Mouse (Mus musculus) ES-E14 (cell line): Measurements from ENCODE around the gene Higd1a. TPM values are rescaled to one million over a fixed set of nuclear protein-coding genes. Genes with fewer than 3 reads are reported as not detected.

Experiments used
- DNase-seq: peaks from one replicate; pipeline ENCODE4 v3.0.0-alpha.2; 2013; ENCODE audit warnings: low read depth, low spot score
- H3K27ac ChIP-seq: 2 replicates; pipeline ENCODE4 v1.5.1; 2012; ENCODE audit warnings: low read depth, mild to moderate bottlenecking, low read length, moderate library complexity, mixed read lengths; ENCODE audit not compliant: poor library complexity, insufficient read depth, severe bottlenecking
- H3K36me3 ChIP-seq: 2 replicates; pipeline ENCODE4 v1.6.1; 2012; ENCODE audit warnings: mild to moderate bottlenecking, low read length, moderate library complexity, mixed read lengths; ENCODE audit not compliant: control insufficient read depth, poor library complexity, insufficient read depth, severe bottlenecking
- H3K4me1 ChIP-seq, 2 experiments: fragments of 150-350 bp in 1 of 2; sonication (generic) in 1 of 2; 2 replicates each; pipeline ENCODE4 v1.6.1; 2012; ENCODE audit warnings: low read length in 2 of 2, mild to moderate bottlenecking in 1 of 2, mixed read lengths in 1 of 2; ENCODE audit not compliant: control insufficient read depth in 2 of 2, insufficient read depth in 2 of 2, poor library complexity in 1 of 2
- H3K4me3 ChIP-seq, 2 experiments: fragments of 150-350 bp in 1 of 2; sonication (generic) in 1 of 2; 2 replicates each; pipeline ENCODE4 v1.5.1; 2012; ENCODE audit warnings: low read length in 2 of 2, low read depth in 1 of 2, mild to moderate bottlenecking in 1 of 2, mixed read lengths in 1 of 2; ENCODE audit not compliant: insufficient read depth in 1 of 2, poor library complexity in 1 of 2, severe bottlenecking in 1 of 2
- H3K9ac ChIP-seq: 2 replicates; pipeline ENCODE4 v1.6.1; 2012; ENCODE audit warnings: low read depth, mild to moderate bottlenecking, low read length, mixed read lengths; ENCODE audit not compliant: poor library complexity, insufficient read depth, severe bottlenecking
- H3K9me3 ChIP-seq: fragments of 150-350 bp; sonication (generic); 2 replicates; pipeline ENCODE4 v1.6.1; 2012; ENCODE audit warnings: low read depth, mild to moderate bottlenecking, low read length; ENCODE audit not compliant: control insufficient read depth, insufficient read depth
- CHD2 ChIP-seq: IDR thresholded peaks from 2 replicates; pipeline ENCODE4 v1.6.1; 2014; ENCODE audit warnings: mild to moderate bottlenecking, low read depth, low read length, inconsistent platforms
- HCFC1 ChIP-seq: IDR thresholded peaks from 2 replicates; pipeline ENCODE4 v1.6.1; 2012; ENCODE audit warnings: low read length, inconsistent platforms, borderline replicate concordance; ENCODE audit not compliant: insufficient read depth
- MAFK ChIP-seq: IDR thresholded peaks from 2 replicates; pipeline ENCODE4 v1.6.1; 2014; ENCODE audit warnings: mild to moderate bottlenecking, low read depth, low read length, inconsistent platforms; ENCODE audit not compliant: insufficient read depth
- ZC3H11A ChIP-seq: IDR thresholded peaks from 2 replicates; pipeline ENCODE4 v1.6.1; 2012; ENCODE audit warnings: low read depth, mild to moderate bottlenecking, inconsistent platforms, low read length, borderline replicate concordance
- ZNF384 ChIP-seq: IDR thresholded peaks from 2 replicates; pipeline ENCODE4 v1.6.1; 2012; ENCODE audit warnings: low read depth, low read length, inconsistent platforms
- in situ Hi-C, 2 experiments: fragments of 600-800 bp; cut with MboI; formaldehyde crosslinking; loops; one replicate each; pipeline ENCODE4 v1.15.1; 2025; ENCODE audit warnings: low sequenced_read_pairs in 2 of 2, inconsistent platforms in 1 of 2; ENCODE audit not compliant: unreplicated experiment in 2 of 2
- total RNA-seq: library from RNA; depleted of rRNA; stranded (reverse); fragments of 300-350 nt; gene quantifications from 2 replicates; pipeline ENCODE4 v1.2.3, GENCODE M21; 2012

Gene Higd1a
- total RNA-seq, 1 experiment: 81.2 TPM

- Histone ChIP-seq H3K9me3 (no peaks in the 10 kb centered on the region), H3K9ac (peak overlapping the region; percentile 89), H3K27ac (peak overlapping the region; percentile 46), H3K4me1 (peaks cover 2 to 4% of the 10 kb centered on the region in 2 experiments; a peak in 2 of 4 replicates), H3K36me3 (no peaks in the 10 kb centered on the region; the same call in 1 of the 2 replicates), H3K4me3 (peak overlapping the region; percentile 77 to 92)
- in situ Hi-C loops: no loop called here
- no peak for TF ChIP-seq HCFC1
- no peak for TF ChIP-seq CHD2
- TF ChIP-seq MAFK: no peak
- DNase-seq: no peak
Observed at GRCm38 (mm10) chr9:121856649-121857416, 1.3 kb downstream of the Higd1a start.

GRCm38 (mm10) chr9:121854246-121854645, 3.9 kb downstream of the Higd1a start:
- Histone ChIP-seq H3K27ac (no peak overlapping the region), H3K4me3 (no peak overlapping the region), H3K9ac (no peak overlapping the region), H3K36me3 (no peaks in the 10 kb centered on the region; the same call in none of the 2 replicates), H3K9me3 (no peaks in the 10 kb centered on the region), H3K4me1 (peaks cover 2 to 4% of the 10 kb centered on the region in 2 experiments; a peak in 2 of 4 replicates)
- DNase-seq: no peak
- in situ Hi-C loops: no loop called here
- TF ChIP-seq ZNF384: no peak
- TF ChIP-seq HCFC1: no peak
- TF ChIP-seq ZC3H11A: no peak
- TF ChIP-seq CHD2: no peak
- no peak for TF ChIP-seq MAFK

- Histone ChIP-seq H3K9ac (no peak overlapping the region), H3K4me1 (peaks cover 0 to 3% of the 10 kb centered on the region in 2 experiments; a peak in 1 of 4 replicates), H3K36me3 (peaks cover 6% of the 10 kb centered on the region), H3K27ac (no peak overlapping the region), H3K4me3 (no peak overlapping the region), H3K9me3 (no peaks in the 10 kb centered on the region)
- no peak for DNase-seq
- in situ Hi-C loops: no loop called here
- peak; percentile 62; the same call in 1 of the 2 replicates for TF ChIP-seq MAFK
- TF ChIP-seq CHD2: no peak
- TF ChIP-seq HCFC1: no peak
Observed at GRCm38 (mm10) chr9:121847842-121848241, 10.3 kb downstream of the Higd1a start.

GRCm38 (mm10) chr9:121847138-121847537, 11.0 kb downstream of the Higd1a start:
- Histone ChIP-seq H3K27ac (no peak overlapping the region), H3K9ac (no peak overlapping the region), H3K36me3 (peaks cover 6% of the 10 kb centered on the region), H3K9me3 (no peaks in the 10 kb centered on the region), H3K4me1 (peaks cover 0 to 3% of the 10 kb centered on the region in 2 experiments; a peak in 1 of 4 replicates), H3K4me3 (no peak overlapping the region)
- no peak for TF ChIP-seq ZNF384
- no peak for TF ChIP-seq ZC3H11A
- TF ChIP-seq CHD2: no peak
- no peak for TF ChIP-seq MAFK
- TF ChIP-seq HCFC1: no peak
- in situ Hi-C loops: no loop called here
- DNase-seq: no peak
